Mouse (Mus musculus) myocyte (in vitro differentiated cells): ENCODE results near the gene Asxl1.

ENCODE experiments used
- CEBPB ChIP-seq: IDR thresholded peaks from 2 replicates; pipeline ENCODE4 v1.6.1; 2011; ENCODE audit warnings: mild to moderate bottlenecking, moderate library complexity; ENCODE audit not compliant: poor library complexity, insufficient read depth, severe bottlenecking
- E2F4 ChIP-seq: IDR thresholded peaks from one replicate; pipeline ENCODE4 v1.6.1; 2011; ENCODE audit warnings: mild to moderate bottlenecking, control low read depth, moderate library complexity; ENCODE audit not compliant: insufficient read depth
- MAX ChIP-seq: IDR thresholded peaks from one replicate; pipeline ENCODE4 v1.6.1; 2011; ENCODE audit warnings: low read depth, mild to moderate bottlenecking, control low read depth
- MYOD1 ChIP-seq, 3 experiments: IDR thresholded peaks; one replicate each; pipeline ENCODE4 v1.6.1; 2011; ENCODE audit warnings: control low read depth in 2 of 3, low read depth in 2 of 3, mild to moderate bottlenecking in 2 of 3, moderate library complexity in 1 of 3; ENCODE audit not compliant: insufficient read length in 2 of 3, control insufficient read depth in 1 of 3
- MYOG ChIP-seq, 3 experiments: IDR thresholded peaks; one replicate each; pipeline ENCODE4 v1.6.1; 2011; ENCODE audit warnings: control low read depth in 2 of 3, low read depth in 2 of 3, mild to moderate bottlenecking in 2 of 3; ENCODE audit not compliant: insufficient read length in 2 of 3, control insufficient read depth in 1 of 3, insufficient read depth in 1 of 3
- POLR2A ChIP-seq: IDR thresholded peaks from one replicate; pipeline ENCODE4 v1.6.1; 2011; ENCODE audit warnings: low read depth, mild to moderate bottlenecking, control low read depth, moderate library complexity; ENCODE audit not compliant: insufficient read length
- POLR2AphosphoS2 ChIP-seq: IDR thresholded peaks from one replicate; pipeline ENCODE4 v1.6.1; 2011; ENCODE audit warnings: low read depth, control low read depth; ENCODE audit not compliant: insufficient read length
- REST ChIP-seq: IDR thresholded peaks from one replicate; pipeline ENCODE4 v1.6.1; 2011; ENCODE audit warnings: mild to moderate bottlenecking, control low read depth, moderate library complexity; ENCODE audit not compliant: insufficient read depth, insufficient read length
- SRF ChIP-seq: IDR thresholded peaks from one replicate; pipeline ENCODE4 v1.6.1; 2011; ENCODE audit warnings: low read depth; ENCODE audit not compliant: control insufficient read depth, insufficient read length
- TCF12 ChIP-seq: IDR thresholded peaks from one replicate; pipeline ENCODE4 v1.6.1; 2011; ENCODE audit warnings: mild to moderate bottlenecking, control low read depth; ENCODE audit not compliant: poor library complexity, insufficient read depth, severe bottlenecking
- USF1 ChIP-seq: IDR thresholded peaks from one replicate; pipeline ENCODE4 v1.6.1; 2011; ENCODE audit warnings: low read depth, mild to moderate bottlenecking, control low read depth, moderate library complexity

GRCm38 (mm10) chr2:153441228-153441627, 95.6 kb downstream of the Asxl1 start:
- TF ChIP-seq MYOG (IDR thresholded peaks at IDR 0.05; ENCODE audit: control insufficient read depth in 1 of 3, insufficient read depth in 1 of 3, insufficient read length in 2 of 3, low read depth in 2 of 3) (no peak), POLR2A (no peak), MAX (no peak), USF1 (no peak), E2F4 (no peak), CEBPB (no peak), POLR2AphosphoS2 (no peak), TCF12 (no peak), REST (no peak), SRF (no peak), MYOD1 (IDR thresholded peaks at IDR 0.05; ENCODE audit: control insufficient read depth in 1 of 3, insufficient read length in 2 of 3, low read depth in 2 of 3) (no peak)
